Mouse (Mus musculus) cerebellum, adult 2 months (tissue): ENCODE measurements at regions not wholly inside any gene's neighbourhood (a gene's known extent, or its start where the extent isn't known, plus 50 kb on each side); places are given as distances from the start of the nearest gene placed in this dataset.

Experiments
- CTCF ChIP-seq: fragments of 200-500 bp; IDR thresholded peaks from 2 replicates; pipeline ENCODE4 v1.5.1; 2011; ENCODE audit warnings: low read depth, mild to moderate bottlenecking, control low read depth, low read length, moderate library complexity, borderline replicate concordance; ENCODE audit not compliant: insufficient read depth
- POLR2A ChIP-seq: fragments of 200-500 bp; IDR thresholded peaks from 2 replicates; pipeline ENCODE4 v1.6.1; 2011; ENCODE audit warnings: low read length, control low read depth, borderline replicate concordance; ENCODE audit not compliant: insufficient read depth

DNA sequence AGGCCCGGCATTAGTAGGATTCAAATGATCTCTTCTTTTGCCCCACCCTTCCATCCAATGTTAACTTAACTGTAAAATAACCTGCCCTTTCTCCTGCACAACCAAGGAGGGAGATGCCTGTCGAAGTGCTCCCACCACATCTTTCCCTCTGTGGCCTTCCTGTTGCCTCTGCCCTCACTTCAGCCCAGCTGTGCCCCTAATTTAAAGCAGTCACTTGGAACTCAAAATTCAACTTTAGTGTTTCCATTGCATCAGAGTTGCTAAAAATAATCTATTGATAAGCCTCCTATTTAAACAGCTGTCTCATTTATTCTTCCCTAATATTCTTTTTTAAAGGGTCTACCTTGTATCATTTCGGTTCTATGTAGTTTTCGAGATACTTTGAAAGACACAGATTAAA, 163.1 kb downstream of the Cysltr2 start:
- TF ChIP-seq CTCF (no peak), POLR2A (no peak)
